Mouse (Mus musculus) intestine, postnatal 0 days (tissue): Measurements from ENCODE around the gene Crat. TPM values are rescaled to one million over a fixed set of nuclear protein-coding genes. Genes with fewer than 3 reads are reported as not detected.

Experiments
- ATAC-seq: fragments of 200-750 bp; cut with Nextera tagmentation; 2 replicates; pipeline ENCODE4 v1.8.0; 2017; ENCODE audit warnings: mild to moderate bottlenecking, moderate TSS enrichment, moderate library complexity
- H3K27ac ChIP-seq: fragments of 300-500 bp; sonication (generic); 2 replicates; pipeline ENCODE4 v1.5.1; 2014; ENCODE audit warnings: mild to moderate bottlenecking, low read depth, low read length, moderate library complexity
- H3K27me3 ChIP-seq: fragments of 300-500 bp; sonication (generic); replicated peaks from 2 replicates; pipeline ENCODE4 v1.6.1; 2014; ENCODE audit warnings: low read length, mixed read lengths; ENCODE audit not compliant: control insufficient read depth, insufficient read depth
- H3K36me3 ChIP-seq: fragments of 300-500 bp; sonication (generic); 2 replicates; pipeline ENCODE4 v1.6.1; 2014; ENCODE audit warnings: mild to moderate bottlenecking, moderate library complexity; ENCODE audit not compliant: control insufficient read depth, insufficient read depth
- H3K4me1 ChIP-seq: fragments of 300-500 bp; sonication (generic); replicated peaks from 2 replicates; pipeline ENCODE4 v1.6.1; 2014; ENCODE audit warnings: antibody characterized with exemption, low read length, mixed read lengths; ENCODE audit not compliant: control insufficient read depth, insufficient read depth
- H3K4me2 ChIP-seq: fragments of 300-500 bp; sonication (generic); replicated peaks from 2 replicates; pipeline ENCODE4 v1.6.1; 2014; ENCODE audit warnings: low read depth, mild to moderate bottlenecking, moderate library complexity
- H3K4me3 ChIP-seq: fragments of 300-500 bp; sonication (generic); 2 replicates; pipeline ENCODE4 v1.5.1; 2014; ENCODE audit warnings: low read depth, low read length
- H3K9ac ChIP-seq: fragments of 300-500 bp; sonication (generic); 2 replicates; pipeline ENCODE4 v1.6.1; 2014; ENCODE audit warnings: mild to moderate bottlenecking, low read depth, low read length
- H3K9me3 ChIP-seq: fragments of 300-500 bp; sonication (generic); 2 replicates; pipeline ENCODE4 v1.6.1; 2016; ENCODE audit warnings: mixed run types; ENCODE audit not compliant: control insufficient read depth
- CTCF ChIP-seq: sonication (generic); IDR thresholded peaks from 2 replicates; pipeline ENCODE4 v1.5.1; 2016; ENCODE audit warnings: low read depth, mild to moderate bottlenecking, control low read depth, antibody characterized with exemption, moderate library complexity
- WGBS: fragments of 180-500 bp; shearing (Covaris S2); extraction: QIAGEN DNeasy Blood & Tissue Kit; methylation state at CpG from one replicate; pipeline ENCODE4 v1.1.7; 2014; 5-methylcytosine and 5-hydroxymethylcytosine counted together
- polyA plus RNA-seq: library from polyadenylated mRNA; unstranded; fragments of >200 nt; fragmentation: Nextera tagmentation; extraction: Ambion mirVana; gene quantifications from 2 replicates; pipeline ENCODE4 v1.2.1, GENCODE M21; 2015

Crat gene
- polyA plus RNA-seq, 1 experiment from 2014 or later: 46.1 TPM

- no peak for TF ChIP-seq CTCF
- H3K4me3 ChIP-seq: no peak overlapping the region
- H3K4me2 ChIP-seq: no peak overlapping the region
- no peak for ATAC-seq
- no peaks in the 10 kb centered on the region for H3K9me3 ChIP-seq
- WGBS: 40% methylated on average over 2 of the region's 2 CpGs
- no peak overlapping the region for H3K9ac ChIP-seq
- no peaks in the 10 kb centered on the region; the same call in 1 of the 2 replicates for H3K4me1 ChIP-seq
- H3K36me3 ChIP-seq: peaks cover 95% of the 10 kb centered on the region
- no peak overlapping the region; the same call in 1 of the 2 replicates for H3K27ac ChIP-seq
- no peaks in the 10 kb centered on the region for H3K27me3 ChIP-seq
Observed at GRCm38 (mm10) chr2:30402843-30403242, 12.8 kb downstream of the Crat start.

- no peak overlapping the region for H3K27ac ChIP-seq
- no peak overlapping the region for H3K9ac ChIP-seq
- no peaks in the 10 kb centered on the region for H3K27me3 ChIP-seq
- H3K4me2 ChIP-seq: no peak overlapping the region
- no peak overlapping the region for H3K4me3 ChIP-seq
- peaks cover 96% of the 10 kb centered on the region for H3K36me3 ChIP-seq
- no peak for TF ChIP-seq CTCF
- H3K9me3 ChIP-seq: no peaks in the 10 kb centered on the region
- no peaks in the 10 kb centered on the region for H3K4me1 ChIP-seq
- no peak for ATAC-seq
- 87% methylated on average over 9 of the region's 9 CpGs for WGBS
Observed at GRCm38 (mm10) chr2:30402351-30402826, 13.2 kb downstream of the Crat start.

GRCm38 (mm10) chr2:30401581-30401980 lies 14.0 kb downstream of the Crat start:
- TF ChIP-seq CTCF: no peak
- Histone ChIP-seq H3K36me3 (peaks cover 95% of the 10 kb centered on the region), H3K27ac (no peak overlapping the region), H3K9ac (no peak overlapping the region), H3K9me3 (no peaks in the 10 kb centered on the region), H3K4me1 (no peaks in the 10 kb centered on the region), H3K4me3 (no peak overlapping the region), H3K27me3 (no peaks in the 10 kb centered on the region), H3K4me2 (no peak overlapping the region)
- 89% methylated on average over 1 of the region's 1 CpGs for WGBS
- no peak for ATAC-seq

GRCm38 (mm10) chr2:30399191-30400171 lies 16.1 kb downstream of the Crat start:
- Histone ChIP-seq H3K4me3 (no peak overlapping the region), H3K36me3 (peaks cover 87% of the 10 kb centered on the region), H3K9me3 (no peaks in the 10 kb centered on the region), H3K9ac (no peak overlapping the region), H3K27ac (no peak overlapping the region), H3K4me2 (no peak overlapping the region), H3K4me1 (0 out of 2 replicates have a peak, but pooled peaks cover 4% of the 10 kb centered on the region), H3K27me3 (no peaks in the 10 kb centered on the region)
- ATAC-seq: no peak
- TF ChIP-seq CTCF: no peak
- WGBS: 66% methylated on average over 20 of the region's 20 CpGs

- Histone ChIP-seq H3K9ac (no peak overlapping the region), H3K4me1 (0 out of 2 replicates have a peak, but pooled peaks cover 8% of the 10 kb centered on the region), H3K36me3 (peaks cover 73% of the 10 kb centered on the region), H3K4me2 (no peak overlapping the region), H3K4me3 (no peak overlapping the region), H3K27me3 (no peaks in the 10 kb centered on the region), H3K9me3 (no peaks in the 10 kb centered on the region), H3K27ac (no peak overlapping the region)
- ATAC-seq: no peak
- no peak for TF ChIP-seq CTCF
- 87% methylated on average over 10 of the region's 10 CpGs for WGBS
Observed at GRCm38 (mm10) chr2:30397986-30398512, 17.6 kb downstream of the Crat start.

- 0 out of 2 replicates have a peak, but pooled peaks cover 8% of the 10 kb centered on the region for H3K4me1 ChIP-seq
- no peaks in the 10 kb centered on the region for H3K27me3 ChIP-seq
- no peak overlapping the region for H3K9ac ChIP-seq
- peak; percentile 49 for TF ChIP-seq CTCF
- H3K27ac ChIP-seq: 0 out of 2 replicates have a peak overlapping the region, but pooled peaks have one; percentile 29
- peaks cover 55% of the 10 kb centered on the region for H3K36me3 ChIP-seq
- no peak overlapping the region for H3K4me3 ChIP-seq
- no peaks in the 10 kb centered on the region for H3K9me3 ChIP-seq
- H3K4me2 ChIP-seq: 0 out of 2 replicates have a peak overlapping the region, but pooled peaks have one; percentile 2
- WGBS: 46% methylated on average over 7 of the region's 7 CpGs
- no peak for ATAC-seq
Observed at GRCm38 (mm10) chr2:30396246-30396645, 19.4 kb downstream of the Crat start.
